Mouse (Mus musculus): ENCODE measurements around the gene Ranbp3l. TPM values are rescaled to one million over a fixed set of nuclear protein-coding genes. Genes with fewer than 3 reads are reported as not detected.

Ranbp3l gene
- polyA plus RNA-seq, 1 experiment from 2014 or later: 10.4 TPM

GRCm38 (mm10) chr15:9087421-9087820 lies 119.7 kb downstream of the Ranbp3l start:
- 71% methylated on average over 5 of the region's 5 CpGs for WGBS
- no peak overlapping the region for H3K4me3 ChIP-seq (ENCODE audit: low read depth, low read length)
- H3K4me2 ChIP-seq (ENCODE audit: low read length): no peak overlapping the region
- H3K9me3 ChIP-seq (replicated peaks; ENCODE audit: control insufficient read depth, low read length): no peaks in the 10 kb centered on the region
- peaks cover 11% of the 10 kb centered on the region for H3K36me3 ChIP-seq (ENCODE audit: control insufficient read depth, insufficient read depth, low read length)
- no peak for DNase-seq (ENCODE audit: low spot score)
- no peak overlapping the region for H3K27ac ChIP-seq (ENCODE audit: low read depth, low read length)
- H3K27me3 ChIP-seq (replicated peaks; ENCODE audit: control insufficient read depth, insufficient read depth, low read length): no peaks in the 10 kb centered on the region
- no peak for ATAC-seq
- no peak overlapping the region for H3K9ac ChIP-seq (ENCODE audit: low read length)
- H3K4me1 ChIP-seq (ENCODE audit: control insufficient read depth, insufficient read depth, low read length): no peaks in the 10 kb centered on the region

DNA sequence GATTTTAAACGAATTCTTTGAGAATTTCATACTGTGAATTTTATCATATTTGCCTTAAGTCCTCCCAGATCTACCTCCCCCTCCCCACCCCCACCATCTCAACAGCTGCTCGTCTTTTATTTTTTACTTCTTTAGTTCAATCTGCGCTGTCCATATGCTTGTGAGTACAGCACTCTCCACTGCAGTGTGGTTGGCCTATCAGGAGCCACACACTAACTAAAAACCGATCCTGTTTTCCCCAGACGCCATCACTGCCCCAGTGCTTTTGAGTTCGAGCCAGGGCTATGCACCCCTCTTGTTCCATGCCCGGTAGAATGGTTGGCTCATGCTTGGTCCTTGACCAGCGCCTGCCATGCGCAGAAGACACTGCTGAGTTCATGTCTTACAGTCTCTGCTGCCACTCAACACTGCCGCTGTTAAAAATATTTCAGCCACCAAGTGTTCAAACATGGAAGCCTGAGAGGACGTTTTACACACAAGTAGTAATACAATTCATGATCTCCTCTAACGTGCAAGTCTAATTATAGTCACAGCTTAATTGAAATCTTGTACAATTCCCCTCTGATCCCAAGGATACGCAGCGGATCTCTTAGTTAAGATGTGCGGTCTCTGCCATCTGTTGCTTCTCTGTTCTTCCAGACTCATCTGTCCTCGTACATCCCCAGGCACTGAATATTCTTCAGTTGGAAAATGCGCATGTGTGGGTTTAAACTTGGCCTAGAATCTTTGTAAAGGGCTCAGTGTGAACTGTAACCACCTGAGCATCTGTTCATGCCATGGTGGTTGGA lies 120.3 kb downstream of the Ranbp3l start:
- H3K4me1 ChIP-seq (ENCODE audit: control insufficient read depth, insufficient read depth, low read length): no peaks in the 10 kb centered on the region
- H3K36me3 ChIP-seq (ENCODE audit: control insufficient read depth, insufficient read depth, low read length): peaks cover 14% of the 10 kb centered on the region
- no peak overlapping the region for H3K4me3 ChIP-seq (ENCODE audit: low read depth, low read length)
- DNase-seq (ENCODE audit: low spot score): no peak
- ATAC-seq: no peak
- H3K27me3 ChIP-seq (replicated peaks; ENCODE audit: control insufficient read depth, insufficient read depth, low read length): no peaks in the 10 kb centered on the region
- no peak overlapping the region for H3K27ac ChIP-seq (ENCODE audit: low read depth, low read length)
- WGBS: 86% methylated on average over 17 of the region's 17 CpGs
- H3K4me2 ChIP-seq (ENCODE audit: low read length): no peak overlapping the region
- H3K9me3 ChIP-seq (replicated peaks; ENCODE audit: control insufficient read depth, low read length): no peaks in the 10 kb centered on the region
- no peak overlapping the region for H3K9ac ChIP-seq (ENCODE audit: low read length)

DNA sequence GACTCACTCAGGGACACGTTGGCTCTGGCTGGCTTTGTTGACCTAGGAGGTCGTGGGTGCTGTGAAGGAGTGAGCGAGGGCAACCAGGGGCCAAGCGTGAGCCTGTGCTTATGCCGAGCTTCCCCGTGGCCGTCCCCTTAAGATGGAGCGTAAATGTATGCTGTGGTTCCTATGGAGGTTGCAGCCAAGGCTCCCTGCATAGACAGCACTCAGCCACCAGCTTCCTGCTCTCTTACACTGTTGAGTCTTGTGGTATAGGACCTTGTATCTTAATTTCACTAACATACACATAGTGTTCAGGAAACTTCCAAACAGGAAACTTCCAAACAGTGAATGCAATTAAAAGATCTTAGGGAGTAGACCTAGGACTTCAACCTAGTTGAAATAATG lies 120.9 kb downstream of the Ranbp3l start:
- H3K4me3 ChIP-seq (ENCODE audit: low read depth, low read length): no peak overlapping the region
- H3K36me3 ChIP-seq (ENCODE audit: control insufficient read depth, insufficient read depth, low read length): peaks cover 20% of the 10 kb centered on the region
- no peak overlapping the region for H3K4me2 ChIP-seq (ENCODE audit: low read length)
- ATAC-seq: no peak
- DNase-seq (ENCODE audit: low spot score): no peak
- no peaks in the 10 kb centered on the region for H3K9me3 ChIP-seq (replicated peaks; ENCODE audit: control insufficient read depth, low read length)
- H3K4me1 ChIP-seq (ENCODE audit: control insufficient read depth, insufficient read depth, low read length): no peaks in the 10 kb centered on the region
- no peak overlapping the region for H3K27ac ChIP-seq (ENCODE audit: low read depth, low read length)
- 87% methylated on average over 8 of the region's 8 CpGs for WGBS
- no peak overlapping the region for H3K9ac ChIP-seq (ENCODE audit: low read length)
- no peaks in the 10 kb centered on the region for H3K27me3 ChIP-seq (replicated peaks; ENCODE audit: control insufficient read depth, insufficient read depth, low read length)

GRCm38 (mm10) chr15:9089136-9089720 lies 121.5 kb downstream of the Ranbp3l start:
- H3K27ac ChIP-seq (ENCODE audit: low read depth, low read length): no peak overlapping the region
- H3K27me3 ChIP-seq (replicated peaks; ENCODE audit: control insufficient read depth, insufficient read depth, low read length): no peaks in the 10 kb centered on the region
- WGBS: 7% methylated on average over 2 of the region's 2 CpGs
- DNase-seq (ENCODE audit: low spot score): no peak
- H3K4me3 ChIP-seq (ENCODE audit: low read depth, low read length): no peak overlapping the region
- no peaks in the 10 kb centered on the region for H3K9me3 ChIP-seq (replicated peaks; ENCODE audit: control insufficient read depth, low read length)
- ATAC-seq: no peak
- H3K4me1 ChIP-seq (ENCODE audit: control insufficient read depth, insufficient read depth, low read length): no peaks in the 10 kb centered on the region
- no peak overlapping the region for H3K4me2 ChIP-seq (ENCODE audit: low read length)
- no peak overlapping the region for H3K9ac ChIP-seq (ENCODE audit: low read length)
- H3K36me3 ChIP-seq (ENCODE audit: control insufficient read depth, insufficient read depth, low read length): peaks cover 20% of the 10 kb centered on the region

DNA sequence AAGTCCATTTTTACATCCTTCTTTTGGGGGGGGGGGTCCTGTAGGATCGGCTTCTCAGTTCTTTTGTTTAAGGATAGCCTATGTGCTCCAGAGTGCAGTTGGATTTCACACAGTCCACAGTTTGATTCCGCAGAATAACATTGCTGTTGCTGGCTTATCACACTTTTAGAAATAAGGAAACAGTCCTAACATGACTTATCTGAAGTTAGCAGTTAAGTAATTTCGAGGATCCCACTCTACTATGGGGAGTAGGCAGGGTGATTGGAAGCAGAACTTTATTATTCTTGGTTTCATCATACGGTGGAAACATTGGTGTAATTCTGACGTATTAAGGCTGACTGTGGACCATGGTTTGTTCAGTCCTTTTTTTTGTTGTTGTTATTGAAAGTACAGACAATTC lies 122.9 kb downstream of the Ranbp3l start:
- Histone ChIP-seq H3K27ac (ENCODE audit: low read depth, low read length) (no peak overlapping the region), H3K9ac (ENCODE audit: low read length) (no peak overlapping the region), H3K36me3 (ENCODE audit: control insufficient read depth, insufficient read depth, low read length) (peaks cover 18% of the 10 kb centered on the region), H3K4me1 (ENCODE audit: control insufficient read depth, insufficient read depth, low read length) (no peaks in the 10 kb centered on the region), H3K9me3 (replicated peaks; ENCODE audit: control insufficient read depth, low read length) (no peaks in the 10 kb centered on the region), H3K4me2 (ENCODE audit: low read length) (no peak overlapping the region), H3K4me3 (ENCODE audit: low read depth, low read length) (no peak overlapping the region), H3K27me3 (replicated peaks; ENCODE audit: control insufficient read depth, insufficient read depth, low read length) (no peaks in the 10 kb centered on the region)
- 96% methylated on average over 5 of the region's 5 CpGs for WGBS
- no peak for DNase-seq (ENCODE audit: low spot score)
- ATAC-seq: no peak

DNA sequence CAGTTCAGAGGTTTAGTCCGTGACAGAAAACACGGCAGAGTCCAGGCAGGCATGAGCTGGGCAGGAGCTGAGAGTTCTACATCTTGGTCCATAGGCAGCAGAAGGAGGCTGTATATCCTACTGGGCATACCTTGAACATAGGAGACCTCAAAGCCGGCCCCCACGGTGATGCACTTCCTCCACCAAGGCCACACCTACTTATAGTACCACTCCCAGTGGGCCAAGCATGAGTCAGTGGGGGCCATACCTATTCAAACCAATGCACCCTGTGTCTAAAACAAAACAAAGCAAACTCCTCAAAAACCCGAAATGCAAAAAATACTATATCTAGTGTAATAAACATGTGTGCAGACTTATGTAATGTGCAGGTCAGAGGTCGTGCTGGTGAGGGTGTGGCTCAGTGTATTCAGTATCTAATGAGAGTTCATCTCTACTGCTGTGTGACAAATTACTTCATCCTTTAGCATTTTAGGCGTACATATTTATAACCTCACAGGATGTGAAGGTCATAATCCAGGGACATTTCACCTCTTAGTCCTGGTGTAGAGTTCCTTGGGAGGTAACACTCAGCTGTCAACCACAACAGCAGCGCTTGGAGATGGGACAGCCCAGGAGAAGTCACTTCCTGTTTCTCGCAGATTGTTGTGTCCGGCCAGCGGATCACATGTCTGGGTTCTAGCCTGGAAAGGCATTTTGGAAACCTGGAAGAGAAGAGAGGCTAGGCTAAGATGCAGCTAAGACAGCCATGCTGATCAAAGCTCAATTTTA lies 126.0 kb downstream of the Ranbp3l start:
- DNase-seq (ENCODE audit: low spot score): no peak
- Histone ChIP-seq H3K9ac (ENCODE audit: low read length) (no peak overlapping the region), H3K4me2 (ENCODE audit: low read length) (0 out of 2 replicates have a peak overlapping the region, but pooled peaks have one; percentile 24), H3K36me3 (ENCODE audit: control insufficient read depth, insufficient read depth, low read length) (peaks cover 22% of the 10 kb centered on the region), H3K4me3 (ENCODE audit: low read depth, low read length) (no peak overlapping the region), H3K9me3 (replicated peaks; ENCODE audit: control insufficient read depth, low read length) (no peaks in the 10 kb centered on the region), H3K27me3 (replicated peaks; ENCODE audit: control insufficient read depth, insufficient read depth, low read length) (no peaks in the 10 kb centered on the region), H3K27ac (ENCODE audit: low read depth, low read length) (no peak overlapping the region), H3K4me1 (ENCODE audit: control insufficient read depth, insufficient read depth, low read length) (no peaks in the 10 kb centered on the region)
- ATAC-seq: peak; percentile 30
- WGBS: 84% methylated on average over 11 of the region's 11 CpGs

DNA sequence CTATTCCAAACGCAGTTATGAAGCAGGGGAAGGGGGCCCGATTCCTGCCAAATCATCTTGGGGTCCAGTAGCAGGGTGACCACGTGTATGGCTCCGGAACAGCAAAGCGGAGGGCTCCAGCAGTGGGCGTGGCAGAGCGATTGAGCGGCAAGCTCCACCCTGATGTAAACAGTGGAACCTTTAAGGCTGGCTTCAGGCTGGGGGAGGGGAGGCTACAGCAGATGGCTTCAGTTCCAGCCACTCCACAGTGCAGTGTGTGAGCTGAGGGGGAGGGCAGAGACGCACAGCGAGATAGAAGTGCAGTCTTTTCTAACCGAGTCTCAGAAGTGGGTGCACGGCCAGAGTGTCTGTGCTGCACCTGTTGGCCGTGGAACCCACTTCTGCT lies 126.6 kb downstream of the Ranbp3l start:
- Histone ChIP-seq H3K9ac (ENCODE audit: low read length) (no peak overlapping the region), H3K4me3 (ENCODE audit: low read depth, low read length) (no peak overlapping the region)

DNA sequence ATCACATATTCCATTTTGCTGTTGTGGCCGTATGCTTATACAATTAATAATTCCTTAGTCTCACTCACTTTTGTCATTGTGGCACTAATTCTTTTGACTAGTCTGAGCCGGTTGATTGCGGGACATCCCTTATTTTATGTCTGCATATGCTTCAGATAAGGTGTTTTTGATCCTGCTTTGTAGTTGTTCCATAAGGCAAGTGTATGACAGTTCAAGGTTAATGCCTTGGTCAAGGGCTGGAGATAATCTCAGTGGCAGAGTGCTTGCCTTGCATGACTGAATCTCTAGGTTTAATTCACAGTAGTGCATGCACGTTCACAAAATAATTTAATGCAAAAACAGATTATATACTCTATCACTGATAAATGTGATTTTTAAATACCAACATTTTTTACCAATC lies 129.1 kb downstream of the Ranbp3l start:
- no peaks in the 10 kb centered on the region for H3K27me3 ChIP-seq (replicated peaks; ENCODE audit: control insufficient read depth, insufficient read depth, low read length)
- H3K9me3 ChIP-seq (replicated peaks; ENCODE audit: control insufficient read depth, low read length): no peaks in the 10 kb centered on the region
- WGBS: 92% methylated on average over 4 of the region's 4 CpGs
- H3K36me3 ChIP-seq (ENCODE audit: control insufficient read depth, insufficient read depth, low read length): peaks cover 40% of the 10 kb centered on the region
- no peak overlapping the region for H3K27ac ChIP-seq (ENCODE audit: low read depth, low read length)
- H3K4me2 ChIP-seq (ENCODE audit: low read length): no peak overlapping the region
- DNase-seq (ENCODE audit: low spot score) (no peak), ATAC-seq (no peak)
- H3K9ac ChIP-seq (ENCODE audit: low read length): no peak overlapping the region
- no peaks in the 10 kb centered on the region for H3K4me1 ChIP-seq (ENCODE audit: control insufficient read depth, insufficient read depth, low read length)
- H3K4me3 ChIP-seq (ENCODE audit: low read depth, low read length): no peak overlapping the region

More for the DNA sequence above, 126.6 kb downstream of the Ranbp3l start:
- H3K4me2 ChIP-seq (ENCODE audit: low read length): 0 out of 2 replicates have a peak overlapping the region, but pooled peaks have one; percentile 24
- H3K27ac ChIP-seq (ENCODE audit: low read depth, low read length): no peak overlapping the region
- no peaks in the 10 kb centered on the region for H3K9me3 ChIP-seq (replicated peaks; ENCODE audit: control insufficient read depth, low read length)
- peak; percentile 70 for DNase-seq (ENCODE audit: low spot score)
- 18% methylated on average over 13 of the region's 13 CpGs for WGBS
- H3K27me3 ChIP-seq (replicated peaks; ENCODE audit: control insufficient read depth, insufficient read depth, low read length): no peaks in the 10 kb centered on the region
- H3K4me1 ChIP-seq (ENCODE audit: control insufficient read depth, insufficient read depth, low read length): no peaks in the 10 kb centered on the region
- ATAC-seq: peak; percentile 95
- H3K36me3 ChIP-seq (ENCODE audit: control insufficient read depth, insufficient read depth, low read length): peaks cover 22% of the 10 kb centered on the region
